Mouse (Mus musculus) naive thymus-derived CD4-positive, alpha-beta T cell, adult 2 months (primary cell): ENCODE measurements around the gene Ttc38.
"Not testable (repeated sequence)": the region's sequence is repeated elsewhere in the genome, so short reads cannot be mapped to it uniquely, and the experiment has no call there.

Experiments
- DNase-seq: peaks from one replicate; pipeline ENCODE4 v3.0.0-alpha.2; 2011; ENCODE audit warnings: low read depth

Ttc38 gene

GRCm38 (mm10) chr15:85822011-85822359 is 10.1 kb upstream of the Ttc38 start:
- no peak for DNase-seq

GRCm38 (mm10) chr15:85826676-85827075 is 5.4 kb upstream of the Ttc38 start:
- no peak for DNase-seq

GRCm38 (mm10) chr15:85828071-85828470 is 4.0 kb upstream of the Ttc38 start:
- DNase-seq: peak; percentile 20

GRCm38 (mm10) chr15:85829470-85829869 is 2.6 kb upstream of the Ttc38 start:
- DNase-seq: no peak

GRCm38 (mm10) chr15:85832599-85832998 is 493 bp downstream of the Ttc38 start:
- DNase-seq: no peak

GRCm38 (mm10) chr15:85835335-85835734 is 3.2 kb downstream of the Ttc38 start:
- peak; percentile 41 for DNase-seq

- DNase-seq: no peak
These were observed 4.8 kb downstream of the Ttc38 start for GRCm38 (mm10) chr15:85836887-85837286.

GRCm38 (mm10) chr15:85840983-85841382 is 8.9 kb downstream of the Ttc38 start:
- DNase-seq: peak; percentile 53

- no peak for DNase-seq
These were observed 9.8 kb downstream of the Ttc38 start for GRCm38 (mm10) chr15:85841796-85842360.

- DNase-seq: no peak
These were observed 13.0 kb downstream of the Ttc38 start for GRCm38 (mm10) chr15:85845071-85845470.

- DNase-seq: peak; percentile 26
These were observed 19.7 kb downstream of the Ttc38 start for GRCm38 (mm10) chr15:85851656-85852392.

- no peak for DNase-seq
These were observed 26.9 kb downstream of the Ttc38 start for GRCm38 (mm10) chr15:85858980-85859489.

- DNase-seq: peak; percentile 94
These were observed 27.5 kb downstream of the Ttc38 start, which contains the start of gene Gtse1 for GRCm38 (mm10) chr15:85859490-85860031. Gene Gtse1, plus strand, starts transcription at chr15:85859745.

GRCm38 (mm10) chr15:85865913-85866312 is 33.8 kb downstream of the Ttc38 start:
- DNase-seq: not testable (repeated sequence)

GRCm38 (mm10) chr15:85867696-85868095 is 35.6 kb downstream of the Ttc38 start:
- DNase-seq: peak; percentile 86

- DNase-seq: no peak
These were observed 45.2 kb downstream of the Ttc38 start for GRCm38 (mm10) chr15:85877336-85877735.

- DNase-seq: peak; percentile 92
These were observed 46.9 kb downstream of the Ttc38 start, which contains the start of gene Trmu for GRCm38 (mm10) chr15:85878848-85879497. Gene Trmu, plus strand, starts transcription at chr15:85879312.

- DNase-seq: no peak
These were observed 47.4 kb downstream of the Ttc38 start for GRCm38 (mm10) chr15:85879498-85879895.

GRCm38 (mm10) chr15:85885606-85886005 is 53.5 kb downstream of the Ttc38 start:
- DNase-seq: no peak

- DNase-seq: no peak
These were observed 57.1 kb downstream of the Ttc38 start for GRCm38 (mm10) chr15:85889235-85889634.

- DNase-seq: no peak
These were observed 59.9 kb downstream of the Ttc38 start for GRCm38 (mm10) chr15:85891971-85892370.

- no peak for DNase-seq
These were observed 60.5 kb downstream of the Ttc38 start for GRCm38 (mm10) chr15:85892498-85893118.
